ENCODE assay signal across 35 mouse cellular contexts in genomic region chr1:40175123-40175522, GRCm38 (mm10).
"Had no signal": no experiment of that assay in that cellular context is flagged by ENCODE, and none has a peak within 500 bp of the region (broad histone marks: within the 10 kb centered on the region; RNA-seq: fewer than 3 reads in every experiment).

No protein-coding gene starts in this region.

- ATAC-seq: hindbrain, embryonic 16.5 days; hindbrain, postnatal 0 days; inflammation-experienced regulatory T-cells, adult 6 months; intestine, embryonic 15.5 days; intestine, embryonic 16.5 days; intestine, postnatal 0 days had no signal

- H3K27ac ChIP-seq: heart, adult 2 months; heart, embryonic 15.5 days; hindbrain, embryonic 10.5 days; hindbrain, embryonic 12.5 days; hindbrain, embryonic 13.5 days; hindbrain, embryonic 14.5 days; hindbrain, embryonic 15.5 days; hindbrain, postnatal 0 days; intestine, embryonic 15.5 days; kidney, embryonic 15.5 days; kidney, postnatal 0 days; layer of hippocampus, adult 2 months had no signal

- H3K9me3 ChIP-seq: heart, embryonic 10.5 days; heart, embryonic 12.5 days; heart, embryonic 15.5 days; hindbrain, embryonic 10.5 days; hindbrain, embryonic 12.5 days; hindbrain, embryonic 13.5 days; intestine, embryonic 15.5 days; kidney, embryonic 15.5 days had no signal

- H3K36me3 ChIP-seq: heart, embryonic 10.5 days; heart, embryonic 12.5 days; heart, embryonic 15.5 days; hindbrain, embryonic 10.5 days; hindbrain, embryonic 12.5 days; hindbrain, embryonic 13.5 days; hindbrain, embryonic 15.5 days; intestine, embryonic 15.5 days; kidney, embryonic 15.5 days had no signal

- DNase-seq: heart, adult 2 months; heart, postnatal 10 days; heart, postnatal 14 days; heart, postnatal 36 days; heart, postnatal 4 days; kidney, adult 11 months; kidney, adult 18-20 months; kidney, adult 2 months; kidney, adult 8-10 months; kidney, adult 9 months; kidney, postnatal 10 days; kidney, postnatal 14 days; kidney, postnatal 25 days; kidney, postnatal 36 days; kidney, postnatal 4 days; layer of hippocampus, adult 9-11 months had no signal

- H3K4me2 ChIP-seq: heart, embryonic 11.5 days; heart, embryonic 12.5 days; heart, embryonic 13.5 days; heart, embryonic 15.5 days; hindbrain, embryonic 12.5 days; hindbrain, embryonic 13.5 days; hindbrain, embryonic 14.5 days; hindbrain, embryonic 15.5 days; intestine, embryonic 15.5 days; kidney, embryonic 15.5 days had no signal

- H3K4me3 ChIP-seq: heart, adult 2 months; heart, embryonic 10.5 days; heart, embryonic 12.5 days; heart, embryonic 13.5 days; heart, embryonic 15.5 days; hindbrain, embryonic 10.5 days; hindbrain, embryonic 12.5 days; hindbrain, embryonic 13.5 days; hindbrain, embryonic 15.5 days; intestine, embryonic 15.5 days; kidney, embryonic 15.5 days; layer of hippocampus, adult 2 months had no signal

- H3K27me3 ChIP-seq: heart, embryonic 12.5 days; heart, embryonic 13.5 days; heart, embryonic 15.5 days; hindbrain, embryonic 12.5 days; hindbrain, embryonic 13.5 days; hindbrain, embryonic 15.5 days; intestine, embryonic 15.5 days; kidney, embryonic 15.5 days had no signal

- H3K9ac ChIP-seq: heart, embryonic 12.5 days; heart, embryonic 13.5 days; heart, embryonic 15.5 days; hindbrain, embryonic 12.5 days; hindbrain, embryonic 13.5 days; hindbrain, embryonic 14.5 days; hindbrain, embryonic 15.5 days; intestine, embryonic 15.5 days; kidney, embryonic 15.5 days had no signal

- H3K4me1 ChIP-seq: hindbrain, embryonic 10.5 days; hindbrain, embryonic 12.5 days; hindbrain, embryonic 13.5 days; hindbrain, embryonic 15.5 days; intestine, embryonic 15.5 days had no signal
